In the genomic region with DNA sequence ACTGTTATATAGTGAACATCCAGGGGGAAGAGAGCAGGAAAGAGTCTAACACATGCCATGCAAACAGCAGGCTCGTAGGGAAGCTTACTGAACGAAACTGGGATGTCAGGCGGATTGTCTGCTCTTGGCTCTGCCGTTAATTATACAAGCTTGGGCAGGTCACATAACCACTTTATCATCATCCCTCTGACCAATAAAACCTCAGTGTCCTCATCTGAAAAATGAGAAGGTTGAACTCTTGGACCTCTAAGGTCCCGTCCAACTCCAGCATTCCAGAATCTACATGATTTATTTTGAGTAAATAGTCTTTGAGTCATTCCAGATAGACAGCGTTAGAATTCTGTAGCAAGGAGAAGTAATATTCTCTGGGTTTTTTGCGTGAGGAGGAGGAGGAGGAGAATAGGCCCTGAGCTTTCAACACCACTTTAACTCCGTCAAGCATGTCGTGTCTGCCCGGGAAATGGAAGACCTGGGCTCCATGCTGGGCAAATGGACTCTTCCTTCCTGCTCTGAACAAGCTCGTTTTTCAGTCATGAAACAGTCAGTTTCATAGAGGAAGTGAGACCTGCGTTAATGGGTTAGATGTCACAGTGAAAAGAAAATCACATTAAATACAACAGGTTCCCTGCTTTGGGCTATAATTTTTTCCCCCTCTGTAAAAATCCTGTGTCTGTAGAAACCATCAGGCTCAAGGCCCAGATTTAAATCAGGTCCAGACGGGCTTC, we compare ENCODE assay signal across 23 mouse cellular contexts.
DNase-seq lines count a peak whose midpoint lies in the region; ATAC-seq lines count a peak whose summit lies in the region.
"Had no signal": no experiment of that assay in that cellular context is flagged by ENCODE, and none has a peak within 500 bp of the region (broad histone marks: within the 10 kb centered on the region; RNA-seq: fewer than 3 reads in every experiment).

No protein-coding gene starts in this region.

- no peak overlapping the region for H3K4me2 ChIP-seq in limb, embryonic 12.5 days
- no peak overlapping the region for H3K4me2 ChIP-seq in kidney, embryonic 15.5 days
- H3K4me2 ChIP-seq: embryonic facial prominence, embryonic 15.5 days; forebrain, embryonic 13.5 days; heart, embryonic 11.5 days; limb, embryonic 13.5 days; midbrain, embryonic 13.5 days; neural tube, embryonic 15.5 days had no signal

- H3K36me3 ChIP-seq in limb, embryonic 12.5 days, result no peaks in the 10 kb centered on the region
- no peaks in the 10 kb centered on the region for H3K36me3 ChIP-seq in limb, embryonic 10.5 days
- no peaks in the 10 kb centered on the region for H3K36me3 ChIP-seq in kidney, embryonic 15.5 days
- no peaks in the 10 kb centered on the region for H3K36me3 ChIP-seq in hindbrain, embryonic 10.5 days
- H3K36me3 ChIP-seq: embryonic facial prominence, embryonic 15.5 days; G1E; limb, embryonic 13.5 days; midbrain, embryonic 13.5 days; neural tube, embryonic 15.5 days had no signal

- no peaks in the 10 kb centered on the region for H3K9me3 ChIP-seq in limb, embryonic 12.5 days
- no peaks in the 10 kb centered on the region for H3K9me3 ChIP-seq in limb, embryonic 10.5 days (replicated peaks)
- no peaks in the 10 kb centered on the region for H3K9me3 ChIP-seq in kidney, embryonic 15.5 days (replicated peaks)
- no peaks in the 10 kb centered on the region for H3K9me3 ChIP-seq in hindbrain, embryonic 10.5 days
- H3K9me3 ChIP-seq: embryonic facial prominence, embryonic 15.5 days; forebrain, embryonic 13.5 days; limb, embryonic 13.5 days; midbrain, embryonic 13.5 days; neural tube, embryonic 15.5 days had no signal

- no peak for ATAC-seq in limb, embryonic 12.5 days (ENCODE audit: insufficient number of reproducible peaks, insufficient read depth, low FRiP score, low TSS enrichment, low read depth)
- ATAC-seq in kidney, embryonic 15.5 days (replicated peaks; ENCODE audit: low FRiP score), result peak; percentile 61; the same call in 1 of the 2 replicates
- ATAC-seq: forebrain, embryonic 13.5 days; hindbrain, embryonic 16.5 days; intestine, postnatal 0 days; midbrain, embryonic 13.5 days had no signal

- 0 out of 2 replicates have a peak overlapping the region, but pooled peaks have one; percentile 7 for H3K27ac ChIP-seq in limb, embryonic 12.5 days
- no peak overlapping the region for H3K27ac ChIP-seq in limb, embryonic 10.5 days
- peak overlapping the region; percentile 56 for H3K27ac ChIP-seq in kidney, embryonic 15.5 days
- no peak overlapping the region for H3K27ac ChIP-seq in hindbrain, embryonic 10.5 days
- H3K27ac ChIP-seq: embryonic facial prominence, embryonic 15.5 days; forebrain, embryonic 13.5 days; limb, embryonic 13.5 days; midbrain, embryonic 13.5 days; neural tube, embryonic 15.5 days had no signal

- no peak overlapping the region for H3K4me3 ChIP-seq in limb, embryonic 12.5 days (replicated peaks)
- no peak overlapping the region for H3K4me3 ChIP-seq in limb, embryonic 10.5 days
- H3K4me3 ChIP-seq in kidney, embryonic 15.5 days (replicated peaks), result no peak overlapping the region
- no peak overlapping the region for H3K4me3 ChIP-seq in hindbrain, embryonic 10.5 days
- H3K4me3 ChIP-seq: embryonic facial prominence, embryonic 15.5 days; forebrain, embryonic 13.5 days; limb, embryonic 13.5 days; midbrain, embryonic 13.5 days; myocyte; neural tube, embryonic 15.5 days had no signal

- 18% methylated on average over 13 of the region's 13 CpGs for WGBS in limb, embryonic 12.5 days
- 27% methylated on average over 13 of the region's 13 CpGs for whole genome bisulfite sequencing in limb, embryonic 10.5 days
- 20% methylated on average over 13 of the region's 13 CpGs for WGBS in kidney, embryonic 15.5 days
- 80% methylated on average over 13 of the region's 13 CpGs for WGBS in hindbrain, embryonic 10.5 days

- H3K4me1 ChIP-seq in limb, embryonic 12.5 days (replicated peaks), result peaks cover 20% of the 10 kb centered on the region
- H3K4me1 ChIP-seq in limb, embryonic 10.5 days, result peaks cover 23% of the 10 kb centered on the region
- H3K4me1 ChIP-seq in kidney, embryonic 15.5 days, result peaks cover 18% of the 10 kb centered on the region
- H3K4me1 ChIP-seq in hindbrain, embryonic 10.5 days (replicated peaks), result no peaks in the 10 kb centered on the region
- H3K4me1 ChIP-seq: forebrain, embryonic 13.5 days; midbrain, embryonic 13.5 days; neural tube, embryonic 15.5 days had no signal

- H3K27me3 ChIP-seq in limb, embryonic 12.5 days, result no peaks in the 10 kb centered on the region
- no peaks in the 10 kb centered on the region for H3K27me3 ChIP-seq in limb, embryonic 10.5 days (ENCODE audit: low read depth, poor library complexity, severe bottlenecking)
- H3K27me3 ChIP-seq in kidney, embryonic 15.5 days, result no peaks in the 10 kb centered on the region
- no peaks in the 10 kb centered on the region for H3K27me3 ChIP-seq in hindbrain, embryonic 10.5 days (ENCODE audit: insufficient read depth, poor library complexity, severe bottlenecking)
- H3K27me3 ChIP-seq: embryonic facial prominence, embryonic 15.5 days; forebrain, embryonic 13.5 days; limb, embryonic 13.5 days; midbrain, embryonic 13.5 days; neural tube, embryonic 15.5 days had no signal

- DNase-seq in limb, embryonic 10.5 days (ENCODE audit: low spot score), result no peak
- peak; percentile 29 for DNase-seq in embryo, embryonic 10.5 days (ENCODE audit: low spot score)
- DNase-seq in skeletal muscle tissue, adult 2 months (ENCODE audit: low read depth, low spot score), result peak; percentile 12
- DNase-seq in hindbrain, embryonic 10.5 days (ENCODE audit: low spot score), result no peak
- no peak for DNase-seq in adrenal gland, postnatal 14 days
- DNase-seq: adrenal gland, adult 8-10 months; cerebellum, adult 11 months; cerebellum, postnatal 14 days; layer of hippocampus, adult 9-11 months; lung, postnatal 36 days; right cerebral cortex, postnatal 25 days had no signal

- no peak overlapping the region for H3K9ac ChIP-seq in limb, embryonic 12.5 days (replicated peaks)
- H3K9ac ChIP-seq in kidney, embryonic 15.5 days, result no peak overlapping the region
- H3K9ac ChIP-seq: embryonic facial prominence, embryonic 15.5 days; forebrain, embryonic 13.5 days; limb, embryonic 13.5 days; midbrain, embryonic 13.5 days; neural tube, embryonic 15.5 days had no signal

Comparison
In these comparisons a context has a peak if more than half of its experiments do, and no peak if none do; other contexts are left out.
1. H3K27ac ChIP-seq: peak in limb, embryonic 12.5 days (single experiment) and kidney, embryonic 15.5 days (single experiment); none in limb, embryonic 10.5 days (single experiment) and hindbrain, embryonic 10.5 days (single experiment).
2. DNase-seq: peak in embryo, embryonic 10.5 days (single experiment) and skeletal muscle tissue, adult 2 months (single experiment); none in limb, embryonic 10.5 days (single experiment), hindbrain, embryonic 10.5 days (single experiment) and adrenal gland, postnatal 14 days (single experiment).